Mouse (Mus musculus) testis, postnatal 14 days (tissue): ENCODE data around the gene Setd3.

Experiments used
- DNase-seq: peaks from one replicate; pipeline ENCODE4 v3.0.0; 2021; ENCODE audit warnings: low spot score

The Setd3 gene

DNA sequence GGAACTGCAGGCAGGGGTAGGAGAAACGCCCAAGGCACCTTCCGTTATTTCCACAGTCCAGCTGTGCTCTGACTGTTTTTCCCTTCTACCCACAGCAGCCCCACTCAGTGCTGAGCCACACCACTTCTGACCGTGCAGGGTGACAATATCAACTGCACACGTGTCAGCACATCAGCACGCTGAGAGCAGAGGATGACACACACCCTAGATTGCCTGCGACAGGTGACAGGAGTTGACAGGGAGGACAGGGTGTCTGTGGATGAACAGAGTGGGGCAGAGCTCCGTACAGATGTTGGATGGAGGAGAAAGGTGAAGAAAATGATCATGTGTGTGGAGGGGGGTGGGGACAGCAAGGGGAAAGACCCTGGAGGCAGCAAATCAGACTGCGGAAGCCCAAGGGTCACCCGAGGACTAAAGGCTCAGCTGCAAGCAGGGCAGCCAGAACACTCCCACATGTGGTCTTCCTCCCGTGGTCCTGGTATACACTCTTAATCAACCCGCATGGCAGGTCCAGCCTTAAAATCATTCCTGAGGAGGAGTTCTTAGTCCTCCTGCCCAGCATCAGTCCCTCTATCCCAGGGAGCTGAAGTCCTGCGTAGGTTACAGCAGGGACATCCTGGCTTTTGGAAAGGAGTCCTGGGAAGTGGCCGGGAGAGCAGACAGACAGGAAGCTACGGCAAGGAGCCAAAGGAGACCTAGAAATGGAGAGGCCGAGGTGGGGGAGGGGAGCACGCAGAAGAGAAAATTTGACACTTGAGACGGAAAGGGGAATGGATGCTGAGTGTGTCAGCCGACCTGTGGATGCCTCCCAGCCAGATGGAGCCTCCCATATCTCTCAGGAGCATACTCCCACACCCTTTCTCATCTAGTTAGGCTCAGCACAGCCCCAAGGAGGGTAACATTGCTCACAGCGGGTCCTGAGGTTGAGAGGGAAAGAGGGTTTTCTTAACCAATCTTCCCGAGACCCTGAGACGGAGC, 108.1 kb downstream of the Setd3 start:
- no peak for DNase-seq

DNA sequence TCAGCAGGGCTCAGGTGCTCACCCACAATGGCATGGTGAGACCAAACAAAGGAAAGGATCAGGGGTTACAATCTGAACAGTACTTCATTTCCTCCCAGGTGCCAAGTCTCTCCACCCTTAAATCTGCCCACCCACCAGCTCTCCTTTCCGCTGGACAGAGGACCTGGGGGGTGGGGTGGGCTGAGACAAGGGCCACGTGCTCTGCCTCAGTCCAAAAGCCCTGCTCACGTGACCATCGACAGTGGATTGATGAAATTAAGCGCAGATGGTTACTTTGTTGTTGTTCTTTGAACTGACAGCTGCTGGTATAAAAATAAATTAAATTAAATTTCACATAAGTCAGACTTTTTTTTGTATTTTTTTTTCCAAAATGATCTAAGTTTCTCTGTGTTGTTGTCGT, 109.6 kb downstream of the Setd3 start:
- peak; percentile 25 for DNase-seq

DNA sequence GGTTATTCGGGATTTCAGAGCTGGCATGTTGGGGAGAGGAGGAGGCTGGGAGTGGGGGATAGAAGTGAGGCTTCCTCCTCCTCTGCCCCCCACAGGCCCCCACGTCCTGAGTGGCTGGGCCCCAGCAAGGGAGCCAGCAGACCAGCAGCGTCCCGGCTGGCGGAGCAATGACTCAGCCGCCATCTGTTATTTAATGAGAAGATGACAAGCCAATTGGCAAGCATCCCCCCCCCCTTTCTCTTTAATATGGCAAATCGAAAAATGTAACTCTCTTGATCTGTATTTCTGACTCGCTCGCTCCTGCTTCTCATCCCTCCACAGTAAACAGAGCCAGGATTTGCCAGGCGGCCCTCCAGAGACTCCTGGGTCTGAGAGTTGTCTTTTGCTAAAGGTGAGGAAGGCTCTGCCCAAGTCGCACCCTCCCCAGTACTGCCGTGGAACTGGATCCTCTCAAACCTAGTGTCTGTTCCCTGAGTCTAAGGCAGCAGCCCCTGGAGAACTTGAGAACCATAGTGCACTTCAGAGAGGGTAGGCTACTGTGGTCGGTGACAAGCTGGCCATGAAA, 111.2 kb downstream of the Setd3 start:
- DNase-seq = no peak

DNA sequence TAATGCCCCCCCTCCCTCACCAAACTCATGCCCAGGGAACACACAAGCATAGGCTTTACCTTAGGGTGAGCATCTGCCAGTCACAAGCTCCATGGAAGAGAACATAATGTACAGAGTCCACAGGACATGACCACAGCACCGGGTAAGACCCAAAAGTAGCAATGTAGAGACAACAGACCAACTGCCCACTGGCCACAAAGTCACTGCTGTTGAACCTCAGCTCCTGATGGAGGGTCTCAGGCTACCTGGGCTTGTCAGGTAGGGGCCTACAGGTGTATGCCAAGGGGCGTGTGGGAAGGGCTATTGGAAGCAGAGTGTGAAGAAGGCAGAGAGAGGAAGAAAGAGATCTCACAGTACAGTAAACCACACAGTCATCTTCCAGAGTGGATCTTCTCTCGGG, 111.9 kb downstream of the Setd3 start:
- no peak for DNase-seq

DNA sequence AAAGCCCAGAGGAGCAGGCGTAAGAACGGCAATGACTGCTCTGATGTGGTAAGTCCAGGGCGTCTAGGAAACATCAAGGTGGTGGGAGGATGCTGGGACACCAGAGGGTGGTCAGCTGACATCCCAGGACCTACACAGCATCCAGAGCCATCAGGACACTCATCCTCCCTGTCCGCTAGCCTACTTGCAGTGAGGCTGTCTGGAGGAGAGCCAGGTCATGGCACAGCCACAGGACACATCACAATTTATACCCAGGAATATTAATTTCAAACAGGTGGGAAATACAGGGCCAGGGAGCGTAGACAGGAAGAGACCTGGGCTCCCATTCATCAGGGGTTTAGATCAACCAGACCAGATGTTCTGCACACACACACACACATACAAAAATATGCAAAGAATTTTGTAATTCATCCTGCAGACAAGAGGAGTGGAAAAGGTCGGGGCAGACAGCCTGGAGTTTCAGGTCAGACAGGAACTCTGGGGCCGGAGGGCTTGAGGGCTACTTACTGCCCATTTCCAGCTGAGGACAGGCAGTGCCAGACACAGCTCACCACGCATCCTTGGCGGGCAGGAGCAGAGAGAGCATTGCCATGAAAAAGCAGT, 114.6 kb downstream of the Setd3 start:
- DNase-seq = no peak

DNA sequence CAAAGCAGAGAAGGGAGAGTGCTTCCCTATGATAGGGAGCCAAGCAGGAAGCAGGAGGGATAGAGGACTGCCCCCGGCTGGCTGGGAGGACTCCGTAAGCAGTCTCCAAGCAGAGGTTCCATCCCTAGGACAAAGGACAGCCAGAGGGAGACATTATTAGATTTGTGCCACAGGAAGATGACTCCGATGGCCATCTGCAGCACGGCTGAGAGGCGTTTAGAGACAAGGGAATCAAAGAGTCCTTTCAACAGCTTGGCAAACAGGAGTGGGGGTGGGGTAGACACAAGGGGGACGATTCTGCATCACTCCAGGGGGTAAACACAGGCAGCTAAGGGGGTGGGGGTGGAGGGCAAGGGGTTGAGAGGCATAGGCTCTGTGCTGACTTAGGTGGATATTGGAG, 115.1 kb downstream of the Setd3 start:
- no peak for DNase-seq

DNA sequence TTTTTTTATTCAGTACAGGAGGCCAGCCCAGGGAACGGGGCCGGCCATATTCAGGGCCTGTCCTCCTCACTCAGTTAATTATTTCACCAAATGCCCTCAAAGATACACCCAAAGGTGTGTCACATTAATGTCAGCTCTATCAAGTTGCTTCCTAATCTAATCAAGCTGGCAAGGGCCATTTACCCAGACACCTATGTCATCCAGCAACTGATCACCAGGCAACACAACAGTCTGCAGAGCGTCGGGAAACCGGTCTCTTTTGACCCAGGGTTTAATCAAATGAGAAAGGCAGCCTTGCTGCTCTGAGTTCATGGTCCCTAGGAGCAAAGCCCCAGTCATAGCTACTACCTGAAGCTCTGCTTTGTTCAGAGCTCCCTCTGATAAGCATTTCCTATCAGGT, 117.0 kb downstream of the Setd3 start:
- no peak for DNase-seq

DNA sequence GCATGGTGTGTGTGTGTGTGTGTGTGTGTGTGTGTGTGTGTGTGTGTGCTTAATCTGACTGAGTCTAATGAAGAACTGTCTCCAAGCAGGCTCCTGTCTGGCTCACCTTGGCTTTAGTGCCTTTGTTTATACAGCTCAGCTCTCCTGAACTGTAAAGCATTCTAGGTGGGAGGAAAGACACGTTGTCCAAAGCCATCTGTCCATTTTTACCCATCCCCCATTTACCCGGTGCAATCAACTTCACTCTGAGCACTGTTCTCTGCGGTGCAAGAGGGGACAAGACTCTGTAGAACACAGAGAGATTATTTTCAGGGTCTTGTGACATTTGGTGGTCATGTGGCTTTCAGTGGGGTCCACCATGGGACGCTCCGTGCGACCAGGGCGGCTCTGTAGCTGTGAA, 117.5 kb downstream of the Setd3 start:
- no peak for DNase-seq
